Comparison of ENCODE assay signal across 15 mouse cellular contexts in the genomic region with DNA sequence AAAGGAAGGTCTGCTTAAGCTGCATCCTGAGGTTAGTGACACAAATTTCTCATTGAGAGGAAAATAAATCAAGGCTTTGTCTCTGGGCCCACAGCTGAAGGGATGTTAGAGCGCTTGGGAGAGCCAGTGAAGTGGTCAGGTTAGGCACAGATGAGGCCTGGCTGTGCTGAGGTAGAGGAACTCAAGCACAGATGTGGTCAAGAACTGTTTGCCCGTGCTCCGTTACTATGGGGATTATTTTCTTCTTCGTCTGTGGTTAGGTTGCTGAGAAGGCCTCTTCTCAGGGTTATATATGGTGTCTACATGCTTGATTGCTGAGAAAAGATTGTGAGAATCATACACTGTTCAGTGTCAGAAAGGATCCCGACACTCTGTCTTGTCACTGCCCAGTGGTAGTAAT.
"Had no signal": no experiment of that assay in that cellular context is flagged by ENCODE, and none has a peak within 500 bp of the region (broad histone marks: within the 10 kb centered on the region; RNA-seq: fewer than 3 reads in every experiment).

No protein-coding gene starts in this region.

- DNase-seq: kidney, postnatal 36 days; layer of hippocampus, adult 9-11 months; layer of hippocampus, postnatal 36 days; lung, adult 18-20 months; retina, postnatal 1 day; right cerebral cortex, postnatal 4 days; spleen, adult 18-20 months; thymus, adult 18-20 months; thymus, postnatal 14 days had no signal

- H3K4me3 ChIP-seq: limb, embryonic 15.5 days; midbrain, embryonic 10.5 days; midbrain, embryonic 15.5 days; neural tube, embryonic 12.5 days had no signal

- H3K36me3 ChIP-seq: limb, embryonic 15.5 days; midbrain, embryonic 10.5 days; midbrain, embryonic 15.5 days; neural tube, embryonic 12.5 days had no signal

- H3K4me2 ChIP-seq: limb, embryonic 15.5 days; midbrain, embryonic 15.5 days; neural tube, embryonic 12.5 days had no signal

- H3K9me3 ChIP-seq: limb, embryonic 15.5 days; midbrain, embryonic 10.5 days; midbrain, embryonic 15.5 days; neural tube, embryonic 12.5 days had no signal

- ATAC-seq: midbrain, embryonic 15.5 days had no signal

- H3K9ac ChIP-seq: limb, embryonic 15.5 days; liver, embryonic 14.5 days; midbrain, embryonic 15.5 days; neural tube, embryonic 12.5 days had no signal

- H3K27ac ChIP-seq: kidney, postnatal 0 days; limb, embryonic 15.5 days; liver, embryonic 14.5 days; midbrain, embryonic 10.5 days; midbrain, embryonic 15.5 days; neural tube, embryonic 12.5 days had no signal

- H3K4me1 ChIP-seq: limb, embryonic 15.5 days; midbrain, embryonic 10.5 days; midbrain, embryonic 15.5 days; neural tube, embryonic 12.5 days had no signal

- H3K27me3 ChIP-seq: limb, embryonic 15.5 days; midbrain, embryonic 15.5 days; neural tube, embryonic 12.5 days had no signal
